Mouse (Mus musculus): ENCODE measurements at regions not wholly inside any gene's neighbourhood (a gene's known extent, or its start where the extent isn't known, plus 50 kb on each side); places are given as distances from the start of the nearest gene placed in this dataset.

DNA sequence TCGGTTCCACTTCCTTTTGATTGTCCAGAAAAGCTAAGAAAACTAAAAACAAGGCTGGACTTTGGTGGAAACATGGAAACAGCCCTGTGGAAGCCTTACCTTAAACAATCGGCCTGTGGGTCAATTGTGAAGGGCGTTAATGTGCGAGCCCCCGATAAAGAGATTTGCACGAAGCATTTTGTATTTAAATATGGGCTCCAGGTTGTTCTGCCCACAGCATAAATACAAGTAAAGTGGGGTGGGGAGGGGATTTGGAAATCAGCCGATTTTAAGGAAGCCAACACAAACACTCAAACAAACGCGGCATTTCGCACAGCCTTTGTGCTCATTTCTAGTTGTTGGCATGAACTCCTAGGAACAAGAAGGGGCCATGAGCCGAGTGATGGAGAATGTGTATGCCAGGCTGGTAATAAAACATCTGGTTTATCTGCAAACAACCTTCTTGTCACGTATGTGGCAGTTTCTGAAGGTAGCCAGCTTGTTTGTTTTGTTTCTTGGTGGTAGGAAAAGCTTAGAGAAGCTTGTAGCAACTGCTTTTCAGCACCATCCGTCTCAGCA is 240.8 kb upstream of the Jag1 start:
- TF ChIP-seq POLR2A (IDR thresholded peaks at IDR 0.05; ENCODE audit: insufficient read depth, low read length) = no peak
- no peak for TF ChIP-seq CTCF (IDR thresholded peaks at IDR 0.05; ENCODE audit: low read depth, low read length)
